Mouse (Mus musculus) CD4-positive, CD25-positive, alpha-beta regulatory T cell, adult 4 months (primary cell): ENCODE measurements around the gene Samd13. TPM values are rescaled to one million over a fixed set of nuclear protein-coding genes. Genes with fewer than 3 reads are reported as not detected.
A peak's percentile ranks its signal among the peaks of the same experiment; 100 is the strongest.

ENCODE experiments used
- ATAC-seq: one replicate; pipeline ENCODE4 v1.8.0; 2017
- polyA plus RNA-seq, 2 experiments: library from polyadenylated mRNA; unstranded; fragments of 100-300 nt; shearing (Covaris generic); gene quantifications; one replicate each; pipeline ENCODE4 v1.2.1; 2017

Samd13 gene
- under 1 TPM in 1 of 2 experiments, not detected in 1; 0.52 TPM for polyA plus RNA-seq

GRCm38 (mm10) chr3:146684811-146685675 is at the start of gene Samd13:
Gene Samd13 (minus strand): TSS chr3:146685592.
- ATAC-seq, result no peak

GRCm38 (mm10) chr3:146731499-146731898 is 46.1 kb upstream of the Samd13 start:
- ATAC-seq, result no peak

- no peak for ATAC-seq
Measured at GRCm38 (mm10) chr3:146723037-146723436, 37.6 kb upstream of the Samd13 start.

- ATAC-seq, result no peak
Measured at GRCm38 (mm10) chr3:146719696-146720095, 34.3 kb upstream of the Samd13 start.

GRCm38 (mm10) chr3:146718251-146718650 is 32.9 kb upstream of the Samd13 start:
- no peak for ATAC-seq

GRCm38 (mm10) chr3:146712305-146712704 is 26.9 kb upstream of the Samd13 start:
- no peak for ATAC-seq

- ATAC-seq, result no peak
Measured at GRCm38 (mm10) chr3:146711559-146711958, 26.2 kb upstream of the Samd13 start.

GRCm38 (mm10) chr3:146711084-146711483 is 25.7 kb upstream of the Samd13 start:
- no peak for ATAC-seq

GRCm38 (mm10) chr3:146709086-146709485 is 23.7 kb upstream of the Samd13 start:
- ATAC-seq, result no peak

- no peak for ATAC-seq
Measured at GRCm38 (mm10) chr3:146708381-146708780, 23.0 kb upstream of the Samd13 start.

GRCm38 (mm10) chr3:146704099-146704498 is 18.7 kb upstream of the Samd13 start:
- no peak for ATAC-seq

GRCm38 (mm10) chr3:146700051-146700450 is 14.7 kb upstream of the Samd13 start:
- no peak for ATAC-seq

GRCm38 (mm10) chr3:146698982-146699381 is 13.6 kb upstream of the Samd13 start:
- ATAC-seq, result no peak

GRCm38 (mm10) chr3:146692547-146692946 is 7.2 kb upstream of the Samd13 start:
- no peak for ATAC-seq

GRCm38 (mm10) chr3:146687121-146687725 is 1.8 kb upstream of the Samd13 start:
- ATAC-seq, result no peak

GRCm38 (mm10) chr3:146686428-146686827 is 1.0 kb upstream of the Samd13 start:
- ATAC-seq, result peak; percentile 54

- ATAC-seq, result peak; percentile 14
Measured at GRCm38 (mm10) chr3:146683095-146683494, 2.3 kb downstream of the Samd13 start.

GRCm38 (mm10) chr3:146682140-146682651 is 3.2 kb downstream of the Samd13 start:
- peak; percentile 66 for ATAC-seq

- peak; percentile 21 for ATAC-seq
Measured at GRCm38 (mm10) chr3:146681696-146682095, 3.7 kb downstream of the Samd13 start.

GRCm38 (mm10) chr3:146680625-146681024 is 4.8 kb downstream of the Samd13 start:
- no peak for ATAC-seq

- ATAC-seq, result no peak
Measured at GRCm38 (mm10) chr3:146679646-146680045, 5.7 kb downstream of the Samd13 start.

- ATAC-seq, result no peak
Measured at GRCm38 (mm10) chr3:146676193-146676592, 9.2 kb downstream of the Samd13 start.

- ATAC-seq, result no peak
Measured at GRCm38 (mm10) chr3:146675101-146675500, 10.3 kb downstream of the Samd13 start.

- ATAC-seq, result no peak
Measured at GRCm38 (mm10) chr3:146671121-146671520, 14.3 kb downstream of the Samd13 start.
